Comparison of ENCODE assay signal across 21 mouse cellular contexts in the genomic region with DNA sequence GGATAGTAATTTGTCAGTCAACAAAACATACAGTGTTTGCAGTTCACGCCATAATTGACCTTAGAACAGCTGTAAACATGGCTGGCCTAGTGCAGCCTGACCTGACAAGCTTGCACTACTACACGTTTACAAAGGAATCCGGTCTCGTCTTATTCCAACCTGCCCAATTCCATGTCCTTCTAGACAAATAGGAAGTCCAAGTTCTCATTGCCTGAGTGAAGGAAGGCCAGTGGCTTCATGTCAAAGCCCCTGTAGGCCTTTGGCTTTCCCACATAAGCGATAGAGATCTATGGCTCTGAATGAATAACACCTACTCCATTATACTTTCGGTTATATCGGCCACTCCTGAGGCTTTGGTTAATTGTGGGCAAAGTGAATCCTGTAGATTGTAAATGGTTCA. TPM values are rescaled to one million over a fixed set of nuclear protein-coding genes. Genes with fewer than 3 reads are reported as not detected.
A peak's percentile ranks its signal among the peaks of the same experiment; 100 is the strongest.
DNase-seq lines count a peak whose midpoint lies in the region; TF ChIP-seq lines count a peak whose summit lies in the region.
"Had no signal": no experiment of that assay in that cellular context is flagged by ENCODE, and none has a peak within 500 bp of the region (broad histone marks: within the 10 kb centered on the region; RNA-seq: fewer than 3 reads in every experiment).

No protein-coding gene starts in this region.

- no peak overlapping the region for H3K9ac ChIP-seq in heart, adult 2 months (ENCODE audit: low read depth, low read length)
- H3K9ac ChIP-seq: embryonic facial prominence, embryonic 12.5 days; forebrain, embryonic 12.5 days had no signal

- intact Hi-C loops in gastrocnemius, adult 2 months (cut with DNase I): no loop called here
- intact Hi-C loops in heart, adult 2 months (cut with DNase I): no loop called here

- no peaks in the 10 kb centered on the region for H3K27me3 ChIP-seq in heart, embryonic 10.5 days (ENCODE audit: insufficient read depth, poor library complexity, severe bottlenecking)
- H3K27me3 ChIP-seq in heart, adult 2 months (ENCODE audit: control insufficient read depth, insufficient read depth, low read length): no peaks in the 10 kb centered on the region
- H3K27me3 ChIP-seq: CH12.LX; embryonic facial prominence, embryonic 12.5 days; forebrain, embryonic 12.5 days; Patski had no signal

- no peak for TF ChIP-seq CTCF in gastrocnemius, adult 2 months (IDR thresholded peaks at IDR 0.05)
- TF ChIP-seq CTCF in heart, adult 2 months (IDR thresholded peaks at IDR 0.05): no peak

- no peaks in the 10 kb centered on the region for H3K9me3 ChIP-seq in heart, embryonic 10.5 days
- H3K9me3 ChIP-seq: embryonic facial prominence, embryonic 10.5 days; embryonic facial prominence, embryonic 12.5 days; forebrain, embryonic 10.5 days; forebrain, embryonic 12.5 days; G1E had no signal

- no peak for TF ChIP-seq POLR2A in heart, adult 2 months (IDR thresholded peaks at IDR 0.05; ENCODE audit: insufficient read depth, low read depth, low read length)

- TF ChIP-seq EP300 in heart, adult 2 months (IDR thresholded peaks at IDR 0.05; ENCODE audit: insufficient read depth, low read depth, low read length): no peak

- H3K4me1 ChIP-seq in heart, embryonic 10.5 days: no peaks in the 10 kb centered on the region
- peaks cover 2% of the 10 kb centered on the region; the same call in 1 of the 2 replicates for H3K4me1 ChIP-seq in heart, adult 2 months (ENCODE audit: control insufficient read depth, insufficient read depth, low read length)
- H3K4me1 ChIP-seq: embryonic facial prominence, embryonic 10.5 days; embryonic facial prominence, embryonic 12.5 days; forebrain, embryonic 10.5 days; forebrain, embryonic 12.5 days had no signal

- H3K4me3 ChIP-seq in gastrocnemius, adult 2 months: no peak overlapping the region
- no peak overlapping the region for H3K4me3 ChIP-seq in heart, embryonic 10.5 days
- H3K4me3 ChIP-seq in heart, adult 2 months: no peak overlapping the region
- H3K4me3 ChIP-seq: embryonic facial prominence, embryonic 10.5 days; embryonic facial prominence, embryonic 12.5 days; forebrain, embryonic 10.5 days; forebrain, embryonic 12.5 days had no signal

- 89% methylated on average over 7 of the region's 7 CpGs for WGBS in heart, embryonic 10.5 days
- 84% methylated on average over 7 of the region's 7 CpGs for WGBS in heart, adult 2 months

- peaks cover 3% of the 10 kb centered on the region for H3K79me2 ChIP-seq in heart, adult 2 months (replicated peaks; ENCODE audit: control insufficient read depth, insufficient read depth, low read length)

- no peak for DNase-seq in gastrocnemius, adult 2 months
- DNase-seq in gastrocnemius, postnatal 4 days (ENCODE audit: low spot score in 2 of 2): no peak
- DNase-seq in heart, embryonic 10.5 days (ENCODE audit: low spot score): peak; percentile 9
- no peak for DNase-seq in heart, adult 2 months
- DNase-seq in ovary, postnatal 36 days (ENCODE audit: low spot score): no peak
- DNase-seq: adrenal gland, adult 8-10 months; adrenal gland, postnatal 14 days; adrenal gland, postnatal 36 days; B cell, adult 2 months; cerebellum, adult 11-12 months; cerebellum, adult 2 months; cerebellum, adult 9-10 months; cerebellum, postnatal 10 days; cerebellum, postnatal 25 days had no signal

- no peaks in the 10 kb centered on the region for H3K36me3 ChIP-seq in heart, embryonic 10.5 days
- no peaks in the 10 kb centered on the region; the same call in 1 of the 2 replicates for H3K36me3 ChIP-seq in heart, adult 2 months (ENCODE audit: control insufficient read depth, insufficient read depth, low read length)
- H3K36me3 ChIP-seq: embryonic facial prominence, embryonic 10.5 days; embryonic facial prominence, embryonic 12.5 days; forebrain, embryonic 10.5 days; forebrain, embryonic 12.5 days; G1E had no signal

- peak overlapping the region; percentile 50; the same call in 1 of the 2 replicates for H3K27ac ChIP-seq in gastrocnemius, adult 2 months
- no peak overlapping the region for H3K27ac ChIP-seq in heart, embryonic 10.5 days
- H3K27ac ChIP-seq in heart, adult 2 months: no peak overlapping the region
- H3K27ac ChIP-seq: embryonic facial prominence, embryonic 10.5 days; embryonic facial prominence, embryonic 12.5 days; forebrain, embryonic 10.5 days; forebrain, embryonic 12.5 days had no signal

RNA-seq across cellular contexts. Expression of gene Arhgap20, which starts 16.0 kb away (rescaled TPM):
- 10 to 100 TPM; 26.5 to 40.1 TPM for total RNA-seq in gastrocnemius, adult 2 months (2021)
- total RNA-seq in gastrocnemius, postnatal 4 days (2021): 10 to 100 TPM; 27.7 to 29.6 TPM
- 0.52 and 0.69 TPM in 2 replicates for polyA plus RNA-seq in heart, embryonic 10.5 days (2016; fragmentation: Nextera tagmentation; extraction: Ambion mirVana)
- total RNA-seq in heart, adult 2 months (2021): 10 to 100 TPM; 18.1 to 29.6 TPM
- 3.5 and 6.2 TPM in 2 replicates for polyA plus RNA-seq in heart, adult 2 months (2012; rRNA removed)
- polyA plus RNA-seq: G1E had no signal
